Mouse (Mus musculus) neural tube, embryonic 14.5 days (tissue): ENCODE results near the gene Des. TPM values are rescaled to one million over a fixed set of nuclear protein-coding genes. Genes with fewer than 3 reads are reported as not detected.

Source experiments
- ATAC-seq: fragments of 200-750 bp; cut with Nextera tagmentation; 2 replicates; pipeline ENCODE4 v1.8.0; 2017; ENCODE audit warnings: low read depth, mild to moderate bottlenecking, moderate TSS enrichment, moderate library complexity
- H3K27ac ChIP-seq: fragments of 300-500 bp; sonication (generic); 2 replicates; pipeline ENCODE4 v1.5.1; 2014; ENCODE audit warnings: low read depth, mild to moderate bottlenecking, control low read depth, low read length, moderate library complexity, mixed read lengths
- H3K27me3 ChIP-seq: fragments of 300-500 bp; sonication (generic); 2 replicates; pipeline ENCODE4 v1.6.1; 2014; ENCODE audit warnings: low read length; ENCODE audit not compliant: control insufficient read depth, insufficient read depth
- H3K36me3 ChIP-seq: fragments of 300-500 bp; sonication (generic); 2 replicates; pipeline ENCODE4 v1.6.1; 2014; ENCODE audit warnings: low read length, mixed read lengths; ENCODE audit not compliant: control insufficient read depth, insufficient read depth
- H3K4me1 ChIP-seq: fragments of 300-500 bp; sonication (generic); 2 replicates; pipeline ENCODE4 v1.6.1; 2014; ENCODE audit warnings: low read length; ENCODE audit not compliant: control insufficient read depth, insufficient read depth
- H3K4me2 ChIP-seq: fragments of 300-500 bp; sonication (generic); 2 replicates; pipeline ENCODE4 v1.6.1; 2014; ENCODE audit warnings: mild to moderate bottlenecking, low read depth, low read length, control low read depth
- H3K4me3 ChIP-seq: fragments of 300-500 bp; sonication (generic); 2 replicates; pipeline ENCODE4 v1.5.1; 2014; ENCODE audit warnings: low read depth, low read length, control low read depth, mixed read lengths
- H3K9ac ChIP-seq: fragments of 300-500 bp; sonication (generic); replicated peaks from 2 replicates; pipeline ENCODE4 v1.6.1; 2014; ENCODE audit warnings: low read depth, mild to moderate bottlenecking, control low read depth, low read length, mixed read lengths
- H3K9me3 ChIP-seq: fragments of 300-500 bp; sonication (generic); 2 replicates; pipeline ENCODE4 v1.6.1; 2016; ENCODE audit warnings: low read length; ENCODE audit not compliant: control insufficient read depth
- WGBS: fragments of 180-500 bp; shearing (Covaris S2); extraction: QIAGEN DNeasy Blood & Tissue Kit; methylation state at CpG from one replicate; pipeline ENCODE4 v1.1.7; 2014; 5-methylcytosine and 5-hydroxymethylcytosine counted together
- polyA plus RNA-seq: library from polyadenylated mRNA; unstranded; fragments of >200 nt; fragmentation: Nextera tagmentation; extraction: Ambion mirVana; gene quantifications from 2 replicates; pipeline ENCODE4 v1.2.1, GENCODE M21; 2014

The Des gene
- polyA plus RNA-seq, 1 experiment from 2014 or later, result 1.1 TPM

DNA sequence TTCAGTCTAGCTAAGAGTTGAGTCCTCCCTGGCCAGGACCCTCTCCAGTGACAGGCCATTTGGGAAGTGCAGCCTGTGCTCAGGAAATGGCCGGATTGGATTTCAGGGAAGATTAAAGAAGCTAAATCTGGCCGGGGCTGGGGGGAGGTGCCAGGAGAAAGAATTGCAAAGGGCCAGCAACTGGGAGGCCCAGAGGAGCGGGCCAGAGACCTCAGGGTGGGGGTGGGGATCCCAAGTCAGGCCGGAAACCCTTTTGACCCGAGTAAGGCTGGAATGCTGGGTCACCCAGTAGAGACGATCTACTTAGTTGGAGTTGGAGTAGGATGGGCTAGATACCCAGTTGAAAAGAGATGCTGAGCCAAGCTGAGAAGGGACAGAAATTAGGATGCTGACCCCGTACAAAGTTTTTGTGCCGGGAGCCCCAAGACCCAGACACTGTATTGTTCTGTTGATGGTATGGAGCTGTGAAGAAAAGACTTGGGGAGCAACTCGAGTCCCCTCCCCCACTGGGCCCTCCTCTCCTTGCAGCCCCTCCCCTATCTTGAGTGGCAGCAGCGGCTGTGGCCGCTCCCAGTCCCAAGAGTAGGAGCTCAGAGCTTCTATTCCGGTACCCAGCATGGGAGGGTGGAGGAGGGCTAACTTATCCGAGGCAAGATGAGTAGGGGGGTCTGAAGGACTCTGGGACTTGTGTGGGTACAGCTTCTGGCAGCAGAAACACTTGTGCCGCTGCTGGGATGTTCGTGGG lies 15.7 kb upstream of the Des start:
- 4% methylated on average over 15 of the region's 15 CpGs for WGBS
- Histone ChIP-seq H3K36me3 (no peaks in the 10 kb centered on the region), H3K9ac (no peak overlapping the region), H3K27ac (no peak overlapping the region), H3K4me3 (no peak overlapping the region), H3K4me2 (no peak overlapping the region), H3K4me1 (peaks cover 7% of the 10 kb centered on the region), H3K9me3 (no peaks in the 10 kb centered on the region), H3K27me3 (no peaks in the 10 kb centered on the region)
- ATAC-seq, result no peak

DNA sequence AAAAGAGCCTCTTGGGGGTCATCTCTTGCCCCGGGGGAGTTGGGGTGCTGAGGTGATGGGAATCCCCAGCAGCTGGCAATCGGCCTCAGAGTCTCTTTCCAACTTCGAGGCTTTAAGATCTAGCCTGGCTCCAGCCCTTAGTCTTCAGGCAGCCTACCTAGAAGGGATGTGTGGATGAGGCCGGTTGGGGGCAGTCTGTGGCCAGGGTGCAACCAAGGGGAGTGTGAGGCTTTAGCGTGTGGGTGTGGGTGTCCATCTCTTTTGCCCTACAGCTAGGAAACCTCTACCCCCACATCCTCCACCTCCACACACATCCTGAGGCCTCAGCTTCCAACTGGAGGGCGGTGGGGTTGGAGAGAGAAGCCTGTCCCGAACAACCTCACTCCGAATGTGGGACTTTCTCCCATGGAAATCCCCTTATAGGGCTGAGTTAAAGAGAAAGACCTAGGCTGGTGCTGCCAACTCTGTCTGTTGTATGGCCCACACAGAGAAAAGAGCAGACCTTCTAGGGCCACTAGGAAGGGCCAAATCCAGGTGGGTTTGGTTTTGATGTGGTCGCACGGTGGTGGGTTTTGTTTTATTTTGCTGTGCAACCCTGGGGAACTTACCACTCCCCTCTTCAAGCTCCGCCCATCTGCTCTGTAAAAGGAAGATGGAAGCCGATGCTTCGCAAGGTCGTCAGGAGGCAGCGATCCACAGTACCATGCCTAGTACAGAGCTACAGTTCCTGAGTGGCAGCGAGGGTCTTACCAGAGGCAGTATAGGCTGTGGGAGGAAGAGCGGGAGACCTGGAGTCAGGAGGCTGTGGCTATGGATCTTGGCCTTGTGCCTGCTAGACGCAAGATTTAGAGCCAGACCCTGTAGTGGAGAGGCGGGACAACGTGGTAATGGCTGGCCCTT lies 14.8 kb upstream of the Des start:
- Histone ChIP-seq H3K4me1 (peaks cover 2% of the 10 kb centered on the region; the same call in 1 of the 2 replicates), H3K27ac (no peak overlapping the region), H3K36me3 (no peaks in the 10 kb centered on the region), H3K4me2 (no peak overlapping the region), H3K9me3 (no peaks in the 10 kb centered on the region), H3K4me3 (no peak overlapping the region), H3K27me3 (no peaks in the 10 kb centered on the region), H3K9ac (no peak overlapping the region)
- no peak for ATAC-seq
- WGBS, result 35% methylated on average over 20 of the region's 20 CpGs

DNA sequence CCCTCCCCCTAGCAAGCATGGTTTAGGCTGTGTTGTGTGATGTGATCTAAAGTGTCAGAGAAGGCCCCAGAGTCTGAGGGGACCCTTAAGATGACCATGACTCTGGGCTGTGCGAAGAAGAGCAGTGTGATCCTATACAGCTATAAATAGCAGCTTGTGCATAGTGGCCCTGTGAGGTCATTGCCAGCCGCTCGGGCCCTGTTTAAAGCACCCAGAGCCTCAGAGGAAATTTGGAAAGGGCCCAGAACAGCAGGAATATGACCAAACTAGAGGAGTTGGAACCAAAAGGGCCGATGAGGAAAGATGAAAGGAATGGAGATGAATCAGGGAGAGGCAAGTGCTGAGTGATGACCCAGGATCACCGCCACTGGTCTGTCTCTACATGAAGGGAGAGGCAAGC lies 12.8 kb upstream of the Des start:
- H3K27ac ChIP-seq, result no peak overlapping the region
- H3K9me3 ChIP-seq, result no peaks in the 10 kb centered on the region
- H3K36me3 ChIP-seq, result no peaks in the 10 kb centered on the region
- no peaks in the 10 kb centered on the region for H3K27me3 ChIP-seq
- H3K4me2 ChIP-seq, result no peak overlapping the region
- ATAC-seq, result no peak
- H3K4me3 ChIP-seq, result no peak overlapping the region
- peaks cover 2% of the 10 kb centered on the region; the same call in 1 of the 2 replicates for H3K4me1 ChIP-seq
- H3K9ac ChIP-seq, result no peak overlapping the region
- WGBS, result 80% methylated on average over 5 of the region's 5 CpGs

DNA sequence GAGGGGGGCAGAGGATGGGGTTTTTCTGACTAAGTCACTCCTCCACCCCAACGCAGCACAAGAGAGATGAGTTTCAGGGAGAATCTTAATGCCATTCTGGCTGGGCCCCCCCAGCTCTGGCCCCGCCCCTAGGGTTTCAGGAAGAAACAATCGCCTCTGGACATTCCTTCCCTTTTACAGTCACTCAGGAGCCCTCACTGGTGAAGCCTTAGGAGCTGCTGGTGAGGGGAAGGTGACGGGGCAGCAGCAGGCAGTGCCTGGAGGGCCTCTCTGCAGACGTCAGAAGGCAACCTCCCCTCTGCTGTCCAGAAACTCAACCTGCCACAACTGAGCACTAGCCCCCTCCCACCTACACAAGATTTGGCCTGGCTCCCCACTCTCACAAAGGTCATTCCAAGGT lies 10.9 kb upstream of the Des start:
- Histone ChIP-seq H3K9ac (no peak overlapping the region), H3K27ac (no peak overlapping the region), H3K9me3 (no peaks in the 10 kb centered on the region), H3K27me3 (no peaks in the 10 kb centered on the region), H3K4me1 (peaks cover 1% of the 10 kb centered on the region; the same call in 1 of the 2 replicates), H3K36me3 (no peaks in the 10 kb centered on the region), H3K4me2 (no peak overlapping the region), H3K4me3 (no peak overlapping the region)
- 45% methylated on average over 5 of the region's 5 CpGs for WGBS
- no peak for ATAC-seq

DNA sequence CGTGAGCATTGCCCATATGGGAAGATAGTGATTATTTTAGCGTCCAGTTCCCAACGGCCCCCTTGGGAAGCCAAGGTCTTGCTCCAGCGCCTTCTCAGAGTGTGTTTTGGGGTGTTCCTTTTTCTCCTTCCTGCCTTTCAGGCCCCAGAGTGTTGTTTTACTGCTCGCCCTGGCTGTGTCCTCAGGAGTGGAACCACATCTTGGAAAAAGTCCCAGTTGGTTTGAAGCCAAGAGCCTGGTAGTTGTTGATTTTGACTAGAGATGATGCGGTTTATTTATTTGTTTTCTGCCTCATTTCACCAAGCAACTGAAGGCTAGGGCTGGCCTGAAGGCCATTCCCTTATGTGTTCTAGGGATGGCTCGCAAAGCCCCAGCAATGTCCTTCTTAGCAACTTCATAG lies 2.9 kb upstream of the Des start:
- H3K36me3 ChIP-seq, result no peaks in the 10 kb centered on the region
- H3K4me2 ChIP-seq, result no peak overlapping the region
- no peak overlapping the region for H3K27ac ChIP-seq
- no peaks in the 10 kb centered on the region for H3K9me3 ChIP-seq
- ATAC-seq, result no peak
- WGBS, result 71% methylated on average over 7 of the region's 7 CpGs
- peaks cover 7% of the 10 kb centered on the region; the same call in 1 of the 2 replicates for H3K4me1 ChIP-seq
- no peak overlapping the region for H3K9ac ChIP-seq
- peaks cover 16% of the 10 kb centered on the region for H3K27me3 ChIP-seq
- no peak overlapping the region for H3K4me3 ChIP-seq

DNA sequence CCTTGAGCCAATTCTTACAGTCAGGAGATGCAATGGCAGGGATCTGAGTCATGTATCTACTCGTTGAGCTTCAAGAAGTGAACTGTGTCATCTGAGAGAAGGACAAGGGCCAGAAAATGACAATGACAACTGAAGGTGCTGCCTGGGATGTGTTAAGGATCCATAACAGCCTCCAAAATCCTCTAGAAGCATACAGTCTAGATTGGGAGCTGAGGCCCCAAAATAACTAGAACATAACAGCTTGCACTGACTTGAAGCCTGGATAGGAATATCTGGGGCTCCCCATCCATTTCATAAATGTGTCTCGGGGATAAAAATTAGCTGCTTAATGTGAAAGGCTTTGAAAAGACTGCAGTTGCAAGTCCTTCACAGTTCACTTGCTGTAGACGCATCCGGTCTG lies 2.1 kb upstream of the Des start:
- Histone ChIP-seq H3K9me3 (no peaks in the 10 kb centered on the region), H3K4me3 (no peak overlapping the region), H3K27ac (no peak overlapping the region), H3K36me3 (no peaks in the 10 kb centered on the region), H3K4me1 (peaks cover 7% of the 10 kb centered on the region; the same call in 1 of the 2 replicates), H3K27me3 (peaks cover 16% of the 10 kb centered on the region), H3K9ac (no peak overlapping the region), H3K4me2 (no peak overlapping the region)
- ATAC-seq, result no peak
- 89% methylated on average over 4 of the region's 4 CpGs for WGBS

DNA sequence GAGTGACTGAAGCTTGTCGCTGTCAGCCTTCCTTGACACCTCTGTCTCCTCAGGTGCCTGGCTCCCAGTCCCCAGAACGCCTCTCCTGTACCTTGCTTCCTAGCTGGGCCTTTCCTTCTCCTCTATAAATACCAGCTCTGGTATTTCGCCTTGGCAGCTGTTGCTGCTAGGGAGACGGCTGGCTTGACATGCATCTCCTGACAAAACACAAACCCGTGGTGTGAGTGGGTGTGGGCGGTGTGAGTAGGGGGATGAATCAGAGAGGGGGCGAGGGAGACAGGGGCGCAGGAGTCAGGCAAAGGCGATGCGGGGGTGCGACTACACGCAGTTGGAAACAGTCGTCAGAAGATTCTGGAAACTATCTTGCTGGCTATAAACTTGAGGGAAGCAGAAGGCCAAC lies 783 bp upstream of the Des start:
- Histone ChIP-seq H3K36me3 (no peaks in the 10 kb centered on the region), H3K4me3 (no peak overlapping the region), H3K4me2 (no peak overlapping the region), H3K27me3 (peaks cover 16% of the 10 kb centered on the region), H3K4me1 (peaks cover 7% of the 10 kb centered on the region; the same call in 1 of the 2 replicates), H3K27ac (no peak overlapping the region), H3K9me3 (no peaks in the 10 kb centered on the region), H3K9ac (no peak overlapping the region)
- WGBS, result 74% methylated on average over 13 of the region's 13 CpGs
- ATAC-seq, result no peak

DNA sequence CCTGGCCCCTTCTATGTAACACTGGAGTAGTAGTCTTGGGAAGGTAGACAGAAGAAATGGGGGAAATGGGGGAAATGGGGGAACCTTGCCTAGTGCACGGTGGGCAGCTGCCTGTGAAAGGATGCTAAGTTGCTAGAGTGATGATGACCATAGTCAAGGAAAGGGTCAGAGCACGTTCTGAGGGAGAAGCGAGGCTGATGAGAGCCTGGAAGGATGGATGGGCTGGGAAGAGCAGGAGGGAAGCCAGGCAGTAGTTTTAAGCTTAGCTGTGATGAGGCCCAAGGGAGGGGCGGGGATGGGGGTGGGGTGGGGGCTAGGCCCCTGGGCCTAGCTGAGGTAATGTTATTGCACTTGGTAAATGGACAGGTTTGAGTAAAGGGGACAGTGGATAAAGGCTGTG lies 994 bp downstream of the Des start:
- H3K27ac ChIP-seq, result no peak overlapping the region
- H3K4me3 ChIP-seq, result no peak overlapping the region
- ATAC-seq, result no peak
- no peaks in the 10 kb centered on the region for H3K9me3 ChIP-seq
- no peak overlapping the region for H3K9ac ChIP-seq
- no peak overlapping the region for H3K4me2 ChIP-seq
- no peaks in the 10 kb centered on the region for H3K36me3 ChIP-seq
- 48% methylated on average over 4 of the region's 4 CpGs for WGBS
- H3K4me1 ChIP-seq, result peaks cover 7% of the 10 kb centered on the region; the same call in 1 of the 2 replicates
- peaks cover 16% of the 10 kb centered on the region for H3K27me3 ChIP-seq

DNA sequence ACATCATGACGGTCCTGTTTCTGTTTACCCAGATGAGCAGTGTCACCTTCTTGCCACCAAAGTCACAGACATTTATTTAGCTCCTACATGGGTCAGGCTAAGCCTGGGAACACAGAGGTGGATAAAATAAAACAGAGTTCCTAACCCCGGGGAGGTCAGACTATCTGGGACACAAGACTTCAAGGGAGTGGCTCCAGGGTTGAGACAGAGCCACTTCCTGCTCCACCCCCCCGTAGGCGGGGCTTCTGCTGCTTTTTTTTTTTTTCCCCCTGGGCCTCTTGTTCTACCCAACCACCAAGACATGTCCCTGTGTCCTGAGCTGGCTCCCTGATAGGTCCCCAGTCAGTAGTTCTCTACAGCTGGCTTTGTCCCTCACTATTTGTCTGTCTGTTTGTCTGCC lies 1.6 kb downstream of the Des start:
- no peak overlapping the region for H3K27ac ChIP-seq
- H3K4me3 ChIP-seq, result no peak overlapping the region
- H3K36me3 ChIP-seq, result no peaks in the 10 kb centered on the region
- H3K27me3 ChIP-seq, result peaks cover 16% of the 10 kb centered on the region
- H3K4me2 ChIP-seq, result no peak overlapping the region
- no peaks in the 10 kb centered on the region for H3K9me3 ChIP-seq
- WGBS, result 35% methylated on average over 4 of the region's 4 CpGs
- no peak for ATAC-seq
- H3K4me1 ChIP-seq, result peaks cover 7% of the 10 kb centered on the region; the same call in 1 of the 2 replicates
- H3K9ac ChIP-seq, result no peak overlapping the region
